Mouse (Mus musculus) CH12.LX (cell line): ENCODE measurements around the gene Hmga2. TPM values are rescaled to one million over a fixed set of nuclear protein-coding genes. Genes with fewer than 3 reads are reported as not detected.

Source experiments
- DNase-seq: peaks from one replicate; pipeline ENCODE4 v3.0.0-alpha.2; 2013; ENCODE audit errors: extremely low read depth
- H3K27ac ChIP-seq: 2 replicates; pipeline ENCODE4 v1.5.1; 2012; ENCODE audit warnings: low read depth, mild to moderate bottlenecking, control low read depth, moderate library complexity; ENCODE audit not compliant: insufficient read depth
- H3K27me3 ChIP-seq: replicated peaks from 2 replicates; pipeline ENCODE3; 2012; ENCODE audit warnings: inconsistent platforms
- H3K36me3 ChIP-seq, 2 experiments: replicated peaks in 1 of 2; 2 replicates each; pipeline versions ENCODE3 to v1.6.1; 2012; ENCODE audit warnings: inconsistent platforms in 1 of 2, low read length in 1 of 2, mild to moderate bottlenecking in 1 of 2, mixed read lengths in 1 of 2, moderate library complexity in 1 of 2; ENCODE audit not compliant: control insufficient read depth in 1 of 2, insufficient read depth in 1 of 2
- H3K4me1 ChIP-seq, 2 experiments: 2 replicates each; pipeline ENCODE4 v1.6.1; 2012; ENCODE audit warnings: inconsistent platforms in 1 of 2, moderate library complexity in 1 of 2; ENCODE audit not compliant: insufficient read depth in 2 of 2, control insufficient read depth in 1 of 2
- H3K4me2 ChIP-seq: 2 replicates; pipeline ENCODE4 v1.6.1; 2012; ENCODE audit warnings: low read depth, mild to moderate bottlenecking, control low read depth; ENCODE audit not compliant: poor library complexity, insufficient read depth, severe bottlenecking
- H3K4me3 ChIP-seq, 3 experiments: fragments of 150-350 bp in 1 of 3; sonication (generic) in 1 of 3; replicated peaks in 1 of 3; 2 replicates each; pipeline versions ENCODE3 to v1.5.1; 2011 to 2012; ENCODE audit warnings: low read depth in 2 of 3, low read length in 2 of 3, mild to moderate bottlenecking in 2 of 3, moderate library complexity in 2 of 3, control low read depth in 1 of 3, improper control_type of control experiment in 1 of 3, inconsistent platforms in 1 of 3, mixed read lengths in 1 of 3; ENCODE audit not compliant: poor library complexity in 1 of 3
- H3K79me2 ChIP-seq: replicated peaks from 2 replicates; pipeline ENCODE4 v1.6.1; 2012; ENCODE audit warnings: mild to moderate bottlenecking, moderate library complexity; ENCODE audit not compliant: control insufficient read depth, poor library complexity, insufficient read depth, severe bottlenecking; ENCODE audit errors: extremely low read depth
- H3K9ac ChIP-seq: 2 replicates; pipeline ENCODE4 v1.6.1; 2012; ENCODE audit warnings: low read depth, mild to moderate bottlenecking, control low read depth, moderate library complexity; ENCODE audit not compliant: insufficient read depth
- H3K9me3 ChIP-seq: replicated peaks from 2 replicates; pipeline ENCODE3; 2012; ENCODE audit warnings: low read length, inconsistent platforms, mixed read lengths
- BHLHE40 ChIP-seq: IDR thresholded peaks from 2 replicates; pipeline ENCODE4 v1.6.1; 2011; ENCODE audit warnings: mild to moderate bottlenecking, low read depth, low read length, improper control_type of control experiment
- CHD2 ChIP-seq: IDR thresholded peaks from 2 replicates; pipeline ENCODE4 v1.6.1; 2011; ENCODE audit warnings: low read length, improper control_type of control experiment
- CTCF ChIP-seq, 2 experiments: IDR thresholded peaks in 1 of 2; conservative IDR thresholded peaks in 1 of 2; 2 replicates each; pipeline ENCODE4 v1.5.1; 2011 to 2012; ENCODE audit warnings: low read depth in 2 of 2, low read length in 2 of 2, improper control_type of control experiment in 1 of 2, inconsistent platforms in 1 of 2, mild to moderate bottlenecking in 1 of 2, moderate library complexity in 1 of 2
- E2F4 ChIP-seq: IDR thresholded peaks from 2 replicates; pipeline ENCODE4 v1.6.1; 2011; ENCODE audit warnings: low read depth, low read length, improper control_type of control experiment; ENCODE audit not compliant: insufficient replicate concordance
- ELF1 ChIP-seq: IDR thresholded peaks from 2 replicates; pipeline ENCODE4 v1.6.1; 2014; ENCODE audit warnings: low read depth, mild to moderate bottlenecking, inconsistent platforms, low read length, improper control_type of control experiment
- IRF4 ChIP-seq: IDR thresholded peaks from 2 replicates; pipeline ENCODE4 v1.6.1; 2014; ENCODE audit warnings: low read depth, mild to moderate bottlenecking, inconsistent platforms, low read length, improper control_type of control experiment
- JUN ChIP-seq: IDR thresholded peaks from 2 replicates; pipeline ENCODE4 v1.6.1; 2011; ENCODE audit warnings: low read depth, mild to moderate bottlenecking, low read length, improper control_type of control experiment, moderate library complexity; ENCODE audit not compliant: insufficient read depth
- JUND ChIP-seq: conservative IDR thresholded peaks from 2 replicates; pipeline ENCODE4 v1.6.1; 2011; ENCODE audit warnings: low read depth, low read length, improper control_type of control experiment
- KAT2A ChIP-seq: IDR thresholded peaks from 2 replicates; pipeline ENCODE4 v1.6.1; 2012; ENCODE audit warnings: low read length, improper control_type of control experiment, inconsistent platforms; ENCODE audit not compliant: insufficient replicate concordance
- MAFK ChIP-seq: IDR thresholded peaks from 2 replicates; pipeline ENCODE4 v1.6.1; 2011; ENCODE audit warnings: low read length, improper control_type of control experiment; ENCODE audit not compliant: insufficient replicate concordance
- MAX ChIP-seq: IDR thresholded peaks from 2 replicates; pipeline ENCODE4 v1.6.1; 2011; ENCODE audit warnings: low read length, improper control_type of control experiment
- MAZ ChIP-seq: IDR thresholded peaks from 2 replicates; pipeline ENCODE4 v1.6.1; 2012; ENCODE audit warnings: low read depth, mild to moderate bottlenecking, inconsistent platforms, low read length, improper control_type of control experiment, moderate library complexity
- MXI1 ChIP-seq: IDR thresholded peaks from 2 replicates; pipeline ENCODE4 v1.6.1; 2011; ENCODE audit warnings: mild to moderate bottlenecking, low read depth, low read length, improper control_type of control experiment
- NRF1 ChIP-seq: IDR thresholded peaks from 2 replicates; pipeline ENCODE4 v1.6.1; 2014; ENCODE audit warnings: low read depth, mild to moderate bottlenecking, inconsistent platforms, low read length, improper control_type of control experiment, moderate library complexity
- PAX5 ChIP-seq: IDR thresholded peaks from 2 replicates; pipeline ENCODE4 v1.6.1; 2012; ENCODE audit warnings: low read length, inconsistent platforms, mixed read lengths
- POLR2AphosphoS2 ChIP-seq: IDR thresholded peaks from 2 replicates; pipeline ENCODE4 v1.6.1; 2011; ENCODE audit warnings: low read depth, low read length, improper control_type of control experiment
- RAD21 ChIP-seq: IDR thresholded peaks from 2 replicates; pipeline ENCODE4 v1.6.1; 2011; ENCODE audit warnings: low read depth, mild to moderate bottlenecking, low read length, improper control_type of control experiment, moderate library complexity
- RCOR1 ChIP-seq: conservative IDR thresholded peaks from 2 replicates; pipeline ENCODE4 v1.6.1; 2012; ENCODE audit warnings: low read depth, mild to moderate bottlenecking, inconsistent platforms, low read length, improper control_type of control experiment
- TBP ChIP-seq: conservative IDR thresholded peaks from 2 replicates; pipeline ENCODE4 v1.6.1; 2011; ENCODE audit warnings: low read depth, low read length, improper control_type of control experiment
- TCF12 ChIP-seq: IDR thresholded peaks from 2 replicates; pipeline ENCODE4 v1.6.1; 2014; ENCODE audit warnings: low read depth, mild to moderate bottlenecking, inconsistent platforms, low read length, improper control_type of control experiment
- UBTF ChIP-seq: IDR thresholded peaks from 2 replicates; pipeline ENCODE4 v1.6.1; 2012; ENCODE audit warnings: low read depth, mild to moderate bottlenecking, inconsistent platforms, low read length, improper control_type of control experiment, moderate library complexity
- USF2 ChIP-seq: conservative IDR thresholded peaks from 2 replicates; pipeline ENCODE4 v1.6.1; 2011; ENCODE audit warnings: low read depth, low read length, improper control_type of control experiment
- ZNF384 ChIP-seq: IDR thresholded peaks from 2 replicates; pipeline ENCODE4 v1.6.1; 2012; ENCODE audit warnings: low read depth, low read length, improper control_type of control experiment, inconsistent platforms
- dilution Hi-C: fragments of 300-500 bp; cut with MboI; formaldehyde crosslinking; loops from 2 replicates; pipeline ENCODE4 v1.14.3; 2020; ENCODE audit warnings: low sequenced_read_pairs; ENCODE audit not compliant: extremely low pct_unique_long_range_greater_than_20kb, extremely low pct_ligation_motif_present
- in situ Hi-C: fragments of 300-500 bp; cut with MboI; formaldehyde crosslinking; loops from 3 replicates; pipeline ENCODE4 v1.14.3; 2019; ENCODE audit warnings: low sequenced_read_pairs, low pct_ligation_motif_present, low pct_unique_long_range_greater_than_20kb, mixed read lengths
- polyA plus RNA-seq: library from polyadenylated mRNA; unstranded; fragments of >175 nt; gene quantifications from 2 replicates; pipeline ENCODE4 v1.2.1, GENCODE M21; 2012; ENCODE audit warnings: low read depth; ENCODE audit not compliant: insufficient read length
- total RNA-seq, 2 experiments: library from RNA; depleted of rRNA; stranded (reverse); fragments of 300-350 nt in 1 of 2; fragments of >200 nt in 1 of 2; gene quantifications; 2 replicates each; pipeline ENCODE4 v1.2.3; 2012 to 2014

Hmga2 gene
- total and polyA plus RNA-seq, 3 experiments, result not detected

GRCm38 (mm10) chr10:120441254-120441653 is 35.0 kb downstream of the Hmga2 start:
- H3K79me2 ChIP-seq, result no peaks in the 10 kb centered on the region
- no peak overlapping the region for H3K4me2 ChIP-seq
- no peak overlapping the region for H3K27ac ChIP-seq
- peaks cover 73% of the 10 kb centered on the region for H3K9me3 ChIP-seq
- H3K27me3 ChIP-seq, result no peaks in the 10 kb centered on the region
- TF ChIP-seq CHD2 (no peak), MAZ (no peak), POLR2AphosphoS2 (no peak), TBP (no peak), RCOR1 (no peak), USF2 (no peak)
- H3K4me1 ChIP-seq, result no peaks in the 10 kb centered on the region
- H3K4me3 ChIP-seq, result no peak overlapping the region
- no peaks in the 10 kb centered on the region for H3K36me3 ChIP-seq
- dilution Hi-C loops, result no loop called here
- in situ Hi-C loops, result no loop called here
- no peak overlapping the region for H3K9ac ChIP-seq
- DNase-seq, result no peak

GRCm38 (mm10) chr10:120434433-120434832 is 41.8 kb downstream of the Hmga2 start:
- no peak overlapping the region for H3K27ac ChIP-seq
- no peak overlapping the region for H3K9ac ChIP-seq
- no peak overlapping the region for H3K4me3 ChIP-seq
- in situ Hi-C loops (no loop called here), dilution Hi-C loops (no loop called here)
- H3K27me3 ChIP-seq, result no peaks in the 10 kb centered on the region
- H3K4me2 ChIP-seq, result no peak overlapping the region
- no peaks in the 10 kb centered on the region for H3K36me3 ChIP-seq
- TF ChIP-seq MAFK, result no peak
- TF ChIP-seq PAX5, result no peak
- TF ChIP-seq BHLHE40, result no peak
- no peak for TF ChIP-seq TCF12
- no peak for TF ChIP-seq JUND
- TF ChIP-seq E2F4, result no peak
- no peak for TF ChIP-seq UBTF
- TF ChIP-seq MXI1, result no peak
- TF ChIP-seq USF2, result no peak
- TF ChIP-seq RAD21, result no peak
- TF ChIP-seq CTCF (conservative IDR thresholded peaks at IDR 0.05 in 1 of 2, IDR thresholded peaks at IDR 0.05 in 1 of 2; ENCODE audit: low read depth in 2 of 2, low read length in 2 of 2), result no peak
- no peak for TF ChIP-seq NRF1
- TF ChIP-seq KAT2A, result no peak
- no peak for TF ChIP-seq MAX
- no peak for TF ChIP-seq ELF1
- TF ChIP-seq POLR2AphosphoS2, result no peak
- TF ChIP-seq IRF4, result no peak
- TF ChIP-seq JUN, result no peak
- no peak for TF ChIP-seq ZNF384
- no peaks in the 10 kb centered on the region for H3K4me1 ChIP-seq
- no peak for DNase-seq
- no peaks in the 10 kb centered on the region for H3K79me2 ChIP-seq
- peaks cover 71% of the 10 kb centered on the region for H3K9me3 ChIP-seq
